Mouse (Mus musculus) erythroblast, embryonic 14.5 days (primary cell): ENCODE measurements around the gene Xpo6.

Experiments used
- GATA1 ChIP-seq: IDR thresholded peaks from 2 replicates; pipeline ENCODE4 v1.6.1; 2012; ENCODE audit warnings: low read length, inconsistent platforms, mixed read lengths
- TAL1 ChIP-seq: IDR thresholded peaks from 3 replicates; pipeline ENCODE4 v1.6.1; 2012; ENCODE audit warnings: low read length, inconsistent platforms, mixed read lengths

GRCm38 (mm10) chr7:126099163-126099775 lies 101.0 kb downstream of the Xpo6 start:
- TF ChIP-seq TAL1: no peak
- no peak for TF ChIP-seq GATA1
